Mouse (Mus musculus): ENCODE data around the gene Ghrhr.

DNA sequence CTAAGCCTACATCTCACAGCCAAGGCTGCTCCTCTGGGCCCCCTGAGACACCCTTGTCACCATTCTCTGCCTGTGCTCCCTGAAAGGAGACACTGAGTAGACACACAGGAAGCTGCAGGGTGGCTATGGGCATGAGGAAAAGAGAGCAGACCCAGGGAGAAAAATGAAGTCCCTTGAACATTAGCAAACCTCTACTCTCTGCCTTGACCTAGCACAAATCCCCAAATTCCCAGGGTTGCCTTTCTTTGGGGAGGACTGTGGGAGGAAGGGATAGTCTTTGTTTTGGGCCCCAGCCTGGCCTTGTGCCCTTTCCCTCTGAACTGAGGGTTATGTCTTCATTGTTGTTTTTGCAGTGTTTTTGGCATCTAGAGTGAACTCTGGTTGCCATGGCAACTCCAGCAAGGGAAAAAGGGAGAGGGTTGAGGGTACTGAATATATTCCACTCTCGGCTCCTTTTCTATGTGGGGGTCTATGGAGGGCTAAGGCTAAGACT is 44.8 kb downstream of the Ghrhr start:
- TF ChIP-seq CTCF (IDR thresholded peaks at IDR 0.05; ENCODE audit: low read depth, low read length) (no peak), POLR2A (IDR thresholded peaks at IDR 0.05; ENCODE audit: extremely low read depth, insufficient read depth, low read length) (no peak)
